Mouse (Mus musculus): ENCODE measurements around the gene Tmod3. TPM values are rescaled to one million over a fixed set of nuclear protein-coding genes. Genes with fewer than 3 reads are reported as not detected.

The Tmod3 gene
- polyA plus RNA-seq, 1 experiment from 2014 or later, result 99.1 TPM

Other genes starting within 250 kb of the Tmod3 start
- not detected in 2 replicates for gene Bcl2l10, start 211.9 kb downstream of the Tmod3 start, polyA plus RNA-seq (2015; fragmentation: Nextera tagmentation; extraction: Ambion mirVana)
- 137 and 138 TPM in 2 replicates for gene Mapk6, start 149.7 kb downstream of the Tmod3 start, polyA plus RNA-seq (2015; fragmentation: Nextera tagmentation; extraction: Ambion mirVana)
- gene Leo1, start 118.1 kb downstream of the Tmod3 start, polyA plus RNA-seq (2015; fragmentation: Nextera tagmentation; extraction: Ambion mirVana), result 40.6 and 40.7 TPM in 2 replicates
- gene Tmod2, start 51.7 kb upstream of the Tmod3 start, polyA plus RNA-seq (2015; fragmentation: Nextera tagmentation; extraction: Ambion mirVana), result 233 and 250 TPM in 2 replicates
- 26.1 and 29.0 TPM in 2 replicates for gene Lysmd2, start 66.1 kb upstream of the Tmod3 start, polyA plus RNA-seq (2015; fragmentation: Nextera tagmentation; extraction: Ambion mirVana)
- gene Scg3, start 124.4 kb upstream of the Tmod3 start, polyA plus RNA-seq (2015; fragmentation: Nextera tagmentation; extraction: Ambion mirVana), result 111 and 123 TPM in 2 replicates
- 1.6 and 2.0 TPM in 2 replicates for gene Bmp5, start 215.7 kb upstream of the Tmod3 start, polyA plus RNA-seq (2015; fragmentation: Nextera tagmentation; extraction: Ambion mirVana)

Measured in forebrain, embryonic 15.5 days (tissue).